Mouse (Mus musculus): ENCODE data around the gene Cyp1b1. TPM values are rescaled to one million over a fixed set of nuclear protein-coding genes. Genes with fewer than 3 reads are reported as not detected.
A peak's percentile ranks its signal among the peaks of the same experiment; 100 is the strongest.

Gene Cyp1b1
- polyA plus RNA-seq, 1 experiment from 2014 or later: 136 TPM

- CTCF ChIA-PET: interaction anchor here (0.8 to 1.2 kb wide), 4 partner anchors 11 to 83 kb away, joined by 3 read pairs; no protein-coding TSS in a partner anchor
- in situ Hi-C loops (cut with MboI; ENCODE audit: low pct_unique_long_range_greater_than_20kb): no loop called here
- no peak for ATAC-seq
- H3K27me3 ChIP-seq: no peaks in the 10 kb centered on the region
- POLR2A ChIA-PET: interaction anchor here (0.5 to 2.0 kb wide), 3 partner anchors 27 to 458 kb away, joined by 3 to 13 read pairs (median 3); partner anchors contain the start of gene Cyp1b1
- DNase-seq (ENCODE audit: low read depth, low spot score): no peak
- TF ChIP-seq CTCF (IDR thresholded peaks at IDR 0.05): no peak
Observed at GRCm38 (mm10) chr17:79742635-79743034, 27.8 kb upstream of the Cyp1b1 start.

DNA sequence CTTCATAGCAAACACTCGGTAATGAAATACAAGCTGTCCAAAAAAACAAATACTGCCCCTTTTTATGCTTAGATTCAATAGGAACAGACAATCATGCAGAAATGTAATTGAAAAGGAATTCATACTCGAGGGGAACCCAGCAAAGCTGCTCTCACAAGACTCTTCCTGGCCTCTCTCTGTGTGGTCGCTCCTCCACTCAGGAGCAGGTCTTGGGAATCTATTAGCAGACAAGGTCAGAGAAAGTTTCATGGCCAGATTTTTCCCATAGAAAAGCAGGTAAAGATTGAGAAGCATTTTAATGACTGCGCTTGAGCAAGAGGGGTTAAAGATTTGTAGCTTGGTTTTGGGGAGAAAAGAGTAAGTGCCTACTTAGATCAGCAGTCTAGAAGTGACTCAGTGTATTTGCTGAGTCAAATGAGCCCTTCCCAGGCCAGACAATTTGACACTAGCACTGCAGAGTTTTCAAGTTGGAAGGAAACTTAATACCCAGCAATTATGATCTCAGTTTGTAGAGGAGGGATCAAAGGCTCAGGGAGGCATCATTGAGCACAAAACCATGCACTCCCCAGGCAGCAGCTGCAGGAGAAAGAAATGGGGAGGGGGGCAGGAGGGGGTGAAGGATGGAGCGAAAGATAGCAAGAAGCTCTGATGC is 24.1 kb upstream of the Cyp1b1 start:
- ATAC-seq (peak; percentile 92), DNase-seq (ENCODE audit: low read depth, low spot score) (peak; percentile 90)
- ChIA-PET CTCF (interaction anchor here (2.2 to 3.8 kb wide), 2 partner anchors 12 to 23 kb away, joined by 9 to 14 read pairs; partner anchors contain the start of gene Cyp1b1), POLR2A (interaction anchor here (0.6 to 2.4 kb wide), 9 partner anchors 10 to 391 kb away, joined by 3 to 9 read pairs (median 4); partner anchors contain the start of gene Cyp1b1)
- TF ChIP-seq CTCF (IDR thresholded peaks at IDR 0.05): no peak
- in situ Hi-C loops (cut with MboI; ENCODE audit: low pct_unique_long_range_greater_than_20kb): no loop called here
- H3K27me3 ChIP-seq: no peaks in the 10 kb centered on the region

- no peak for TF ChIP-seq CTCF (IDR thresholded peaks at IDR 0.05)
- in situ Hi-C loops (cut with MboI; ENCODE audit: low pct_unique_long_range_greater_than_20kb): no loop called here
- POLR2A ChIA-PET: interaction anchor here (0.7 to 2.4 kb wide), 2 partner anchors 23 kb away, joined by 4 to 9 read pairs; partner anchors contain the start of gene Cyp1b1
- ATAC-seq (no peak), DNase-seq (ENCODE audit: low read depth, low spot score) (no peak)
- no peaks in the 10 kb centered on the region for H3K27me3 ChIP-seq
- CTCF ChIA-PET: interaction anchor here (2.2 to 3.8 kb wide), 2 partner anchors 10 to 22 kb away, joined by 9 to 14 read pairs; partner anchors contain the start of gene Cyp1b1
Observed at GRCm38 (mm10) chr17:79737598-79737997, 22.7 kb upstream of the Cyp1b1 start.

DNA sequence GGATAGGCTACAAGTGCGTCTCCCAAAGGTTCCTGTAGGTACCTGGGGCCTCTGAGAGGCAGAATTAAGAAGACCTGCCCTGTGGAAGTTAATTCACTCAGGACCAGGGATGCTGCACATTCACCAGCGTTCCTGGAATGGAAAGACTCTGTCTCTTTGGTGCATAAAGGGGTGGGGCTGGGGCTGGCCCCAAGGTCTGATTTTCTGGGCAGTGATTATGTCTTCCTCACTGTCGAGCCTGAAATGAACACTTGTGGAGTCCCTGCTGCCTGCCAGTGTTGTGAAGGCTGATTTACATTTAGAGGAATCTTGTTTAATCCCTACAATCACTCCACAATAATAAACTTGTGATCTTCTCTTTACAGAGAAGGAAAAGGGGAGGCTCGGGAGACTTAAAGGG is 18.2 kb upstream of the Cyp1b1 start:
- TF ChIP-seq CTCF (IDR thresholded peaks at IDR 0.05): no peak
- H3K27me3 ChIP-seq: no peaks in the 10 kb centered on the region
- ChIA-PET POLR2A (no interaction called here), CTCF (no interaction called here)
- in situ Hi-C loops (cut with MboI; ENCODE audit: low pct_unique_long_range_greater_than_20kb): no loop called here
- ATAC-seq: no peak
- no peak for DNase-seq (ENCODE audit: low read depth, low spot score)

DNA sequence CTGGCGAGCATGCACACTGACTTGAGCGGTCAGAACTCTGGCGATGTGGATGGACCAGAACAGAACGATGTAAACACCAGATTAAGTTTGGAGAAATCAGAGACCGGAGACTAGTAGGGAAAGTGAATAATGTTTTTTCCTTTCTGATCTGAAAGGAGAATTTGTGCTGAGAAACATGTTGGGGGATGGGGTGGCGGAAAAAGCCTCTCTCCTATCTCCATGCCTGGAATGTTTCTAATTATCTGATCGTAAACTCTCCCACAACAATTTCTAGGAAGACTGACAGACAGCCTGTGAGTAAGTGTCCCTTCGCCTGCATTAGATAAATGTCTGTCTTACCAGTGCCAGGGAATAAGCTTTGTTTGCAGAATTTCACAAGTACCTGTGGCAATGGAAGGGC is 16.1 kb upstream of the Cyp1b1 start:
- ATAC-seq (no peak), DNase-seq (ENCODE audit: low read depth, low spot score) (no peak)
- POLR2A ChIA-PET: no interaction called here
- H3K27me3 ChIP-seq: no peaks in the 10 kb centered on the region
- in situ Hi-C loops (cut with MboI; ENCODE audit: low pct_unique_long_range_greater_than_20kb): no loop called here
- TF ChIP-seq CTCF (IDR thresholded peaks at IDR 0.05): no peak
- CTCF ChIA-PET: interaction anchor here (0.9 to 7.4 kb wide), 2 partner anchors 9 to 15 kb away, joined by 4 to 39 read pairs; partner anchors contain the start of gene Cyp1b1

- no peak for ATAC-seq
- DNase-seq (ENCODE audit: low read depth, low spot score): no peak
- TF ChIP-seq CTCF (IDR thresholded peaks at IDR 0.05): no peak
- ChIA-PET POLR2A (interaction anchor here (0.5 to 1.1 kb wide), 3 partner anchors 9 to 14 kb away, joined by 3 to 5 read pairs (median 3); no protein-coding TSS in a partner anchor), CTCF (interaction anchor here (1.2 to 7.4 kb wide), 3 partner anchors 7 to 13 kb away, joined by 4 to 39 read pairs (median 14); partner anchors contain the start of gene Cyp1b1)
- no peaks in the 10 kb centered on the region for H3K27me3 ChIP-seq
- in situ Hi-C loops (cut with MboI; ENCODE audit: low pct_unique_long_range_greater_than_20kb): no loop called here
Observed at GRCm38 (mm10) chr17:79728585-79729503, 14.0 kb upstream of the Cyp1b1 start.

DNA sequence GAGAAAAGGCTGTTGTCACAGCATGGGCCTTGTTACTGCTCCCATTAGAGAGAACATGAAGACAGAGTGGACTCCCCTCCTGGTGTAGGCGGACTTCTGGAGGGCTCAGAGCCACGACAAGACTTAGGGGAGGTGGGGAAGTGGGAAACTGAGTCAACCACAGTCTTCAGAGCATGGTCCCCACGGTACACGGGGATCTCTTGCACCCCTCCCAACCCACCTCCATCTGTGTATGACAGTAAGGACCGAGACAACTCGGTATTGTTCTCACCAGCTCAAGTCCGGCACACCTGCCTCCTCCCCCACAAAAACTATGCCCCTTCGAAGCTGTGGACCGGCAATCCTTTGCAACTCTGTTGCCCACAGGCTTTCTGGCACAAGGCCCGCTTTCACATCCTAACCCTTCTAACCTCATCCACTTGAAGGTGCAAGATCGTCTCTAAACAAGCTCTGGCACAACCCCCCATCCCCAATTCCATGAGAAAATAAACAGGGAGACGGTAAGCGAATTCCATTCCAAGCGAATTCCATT is 13.3 kb upstream of the Cyp1b1 start:
- TF ChIP-seq CTCF (IDR thresholded peaks at IDR 0.05): no peak
- DNase-seq (ENCODE audit: low read depth, low spot score): no peak
- ChIA-PET POLR2A (interaction anchor here (0.6 to 1.8 kb wide), 3 partner anchors 9 to 13 kb away, joined by 3 to 5 read pairs (median 3); no protein-coding TSS in a partner anchor), CTCF (interaction anchor here (1.5 to 7.4 kb wide), 3 partner anchors 10 to 14 kb away, joined by 3 to 39 read pairs (median 14); partner anchors contain the start of gene Cyp1b1)
- in situ Hi-C loops (cut with MboI; ENCODE audit: low pct_unique_long_range_greater_than_20kb): no loop called here
- no peak for ATAC-seq
- no peaks in the 10 kb centered on the region for H3K27me3 ChIP-seq

DNA sequence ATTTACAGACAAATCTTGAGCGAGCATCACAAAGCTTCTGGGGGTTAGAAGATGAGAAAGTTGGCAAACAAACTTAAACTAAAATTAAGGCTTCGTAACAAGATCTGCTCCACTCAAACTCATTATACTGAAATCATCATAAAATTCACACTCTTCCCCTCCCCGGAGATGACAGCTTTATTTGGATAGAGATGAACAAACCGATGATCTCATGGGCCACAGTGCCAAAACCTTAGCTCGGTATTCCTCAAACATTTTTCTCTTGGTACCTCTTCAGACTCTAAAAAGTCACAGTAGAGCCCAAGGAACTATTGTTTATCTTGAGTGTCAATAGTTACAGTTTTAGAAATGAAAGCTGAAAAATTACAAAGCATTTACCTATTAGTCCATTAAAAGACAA is 11.8 kb upstream of the Cyp1b1 start:
- POLR2A ChIA-PET: interaction anchor here (1.4 to 1.8 kb wide), 2 partner anchors 10 to 12 kb away, joined by 3 to 5 read pairs; partner anchors contain the start of gene Cyp1b1
- no peak for TF ChIP-seq CTCF (IDR thresholded peaks at IDR 0.05)
- no peak for DNase-seq (ENCODE audit: low read depth, low spot score)
- in situ Hi-C loops (cut with MboI; ENCODE audit: low pct_unique_long_range_greater_than_20kb): no loop called here
- CTCF ChIA-PET: interaction anchor here (1.6 to 7.4 kb wide), 3 partner anchors 10 to 106 kb away, joined by 5 to 39 read pairs (median 14); partner anchors contain the start of gene Cyp1b1
- no peaks in the 10 kb centered on the region for H3K27me3 ChIP-seq
- no peak for ATAC-seq

- TF ChIP-seq CTCF (IDR thresholded peaks at IDR 0.05): no peak
- no peaks in the 10 kb centered on the region for H3K27me3 ChIP-seq
- ATAC-seq (no peak), DNase-seq (ENCODE audit: low read depth, low spot score) (no peak)
- POLR2A ChIA-PET: no interaction called here
- CTCF ChIA-PET: interaction anchor here (1.4 to 1.5 kb wide), 2 partner anchors 9 to 16 kb away, joined by 3 to 4 read pairs; no protein-coding TSS in a partner anchor
- in situ Hi-C loops (cut with MboI; ENCODE audit: low pct_unique_long_range_greater_than_20kb): no loop called here
Observed at GRCm38 (mm10) chr17:79720681-79721080, 5.8 kb upstream of the Cyp1b1 start.
